Comparison of ENCODE assay signal across 19 mouse cellular contexts in genomic region chr1:177621854-177622590, GRCm38 (mm10).
DNase-seq lines count a peak whose midpoint lies in the region; ATAC-seq lines count a peak whose summit lies in the region.
"Had no signal": no experiment of that assay in that cellular context is flagged by ENCODE, and none has a peak within 500 bp of the region (broad histone marks: within the 10 kb centered on the region; RNA-seq: fewer than 3 reads in every experiment).

No protein-coding gene starts in this region.

- no peaks in the 10 kb centered on the region for H3K36me3 ChIP-seq in midbrain, embryonic 12.5 days
- H3K36me3 ChIP-seq in midbrain, embryonic 14.5 days (ENCODE audit: control insufficient read depth, insufficient read depth, low read length): no peaks in the 10 kb centered on the region
- H3K36me3 ChIP-seq in hindbrain, embryonic 13.5 days: no peaks in the 10 kb centered on the region
- H3K36me3 ChIP-seq: intestine, embryonic 15.5 days had no signal

- no peak overlapping the region for H3K4me3 ChIP-seq in midbrain, embryonic 12.5 days
- H3K4me3 ChIP-seq in midbrain, embryonic 14.5 days (replicated peaks; ENCODE audit: low read depth, low read length): no peak overlapping the region
- no peak overlapping the region for H3K4me3 ChIP-seq in hindbrain, embryonic 13.5 days
- H3K4me3 ChIP-seq: gastrocnemius, adult 2 months; intestine, embryonic 15.5 days had no signal

- H3K9me3 ChIP-seq in midbrain, embryonic 12.5 days: no peaks in the 10 kb centered on the region
- H3K9me3 ChIP-seq in midbrain, embryonic 14.5 days (ENCODE audit: control insufficient read depth, low read length): no peaks in the 10 kb centered on the region
- H3K9me3 ChIP-seq in hindbrain, embryonic 13.5 days: no peaks in the 10 kb centered on the region
- H3K9me3 ChIP-seq: intestine, embryonic 15.5 days had no signal

- no peak overlapping the region for H3K9ac ChIP-seq in midbrain, embryonic 12.5 days (replicated peaks)
- H3K9ac ChIP-seq in midbrain, embryonic 14.5 days (replicated peaks; ENCODE audit: low read length): no peak overlapping the region
- H3K9ac ChIP-seq in hindbrain, embryonic 13.5 days: no peak overlapping the region
- H3K9ac ChIP-seq: intestine, embryonic 15.5 days; lung, embryonic 14.5 days had no signal

- 65% methylated on average over 17 of the region's 17 CpGs for WGBS in midbrain, embryonic 12.5 days
- 55% methylated on average over 17 of the region's 17 CpGs for WGBS in midbrain, embryonic 14.5 days
- WGBS in hindbrain, embryonic 13.5 days: 38% methylated on average over 17 of the region's 17 CpGs

- peaks cover 18% of the 10 kb centered on the region for H3K4me1 ChIP-seq in midbrain, embryonic 12.5 days
- no peaks in the 10 kb centered on the region for H3K4me1 ChIP-seq in midbrain, embryonic 14.5 days (ENCODE audit: control insufficient read depth, insufficient read depth, low read length)
- H3K4me1 ChIP-seq in hindbrain, embryonic 13.5 days (replicated peaks): peaks cover 17% of the 10 kb centered on the region

- H3K4me2 ChIP-seq in midbrain, embryonic 12.5 days (replicated peaks): no peak overlapping the region
- H3K4me2 ChIP-seq in midbrain, embryonic 14.5 days (ENCODE audit: low read length): no peak overlapping the region
- no peak overlapping the region for H3K4me2 ChIP-seq in hindbrain, embryonic 13.5 days
- H3K4me2 ChIP-seq: intestine, embryonic 15.5 days; lung, embryonic 14.5 days had no signal

- no peaks in the 10 kb centered on the region for H3K27me3 ChIP-seq in midbrain, embryonic 12.5 days
- H3K27me3 ChIP-seq in midbrain, embryonic 14.5 days (ENCODE audit: control insufficient read depth, insufficient read depth, low read length): no peaks in the 10 kb centered on the region
- H3K27me3 ChIP-seq in hindbrain, embryonic 13.5 days: no peaks in the 10 kb centered on the region
- H3K27me3 ChIP-seq: CH12.LX; intestine, embryonic 15.5 days had no signal

- intact Hi-C loops in heart, postnatal 25 days (cut with DNase I): no loop called here

- ATAC-seq in cerebellum, adult (ENCODE audit: insufficient number of reproducible peaks, low FRiP score, low TSS enrichment): no peak
- ATAC-seq in midbrain, embryonic 12.5 days (ENCODE audit: low FRiP score, low read depth): peak; percentile 31; the same call in 1 of the 2 replicates
- no peak for ATAC-seq in midbrain, embryonic 14.5 days (ENCODE audit: low FRiP score, low TSS enrichment)
- peak; percentile 50 for ATAC-seq in hindbrain, embryonic 13.5 days (ENCODE audit: low FRiP score)
- ATAC-seq: activated CD4-positive, CD25-positive, alpha-beta regulatory T cell, adult 4 months had no signal

- H3K27ac ChIP-seq in midbrain, embryonic 12.5 days (replicated peaks): no peak overlapping the region
- H3K27ac ChIP-seq in midbrain, embryonic 14.5 days (replicated peaks; ENCODE audit: low read depth, low read length): no peak overlapping the region
- H3K27ac ChIP-seq in hindbrain, embryonic 13.5 days: no peak overlapping the region
- H3K27ac ChIP-seq: intestine, embryonic 15.5 days had no signal

- peak; percentile 41 for DNase-seq in cerebellum, adult 9-11 months
- no peak for DNase-seq in midbrain, embryonic 14.5 days
- peak; percentile 84 for DNase-seq in retina, postnatal 1 day
- DNase-seq in lung, adult 18-20 months: no peak
- DNase-seq in heart, postnatal 25 days (ENCODE audit: low spot score): no peak
- DNase-seq: adrenal gland, postnatal 36 days; gastrocnemius, adult 2 months; heart, adult 18-20 months; kidney, postnatal 10 days; liver; lung, embryonic 14.5 days; right cerebral cortex, postnatal 14 days; thymus, postnatal 4 days had no signal

Comparison
In these comparisons a context has a peak if more than half of its experiments do, and no peak if none do; other contexts are left out.
1. ATAC-seq: peak in midbrain, embryonic 12.5 days (single experiment) and hindbrain, embryonic 13.5 days (single experiment); none in cerebellum, adult (single experiment) and midbrain, embryonic 14.5 days (single experiment).
2. DNase-seq: peak in cerebellum, adult 9-11 months (single experiment) and retina, postnatal 1 day (single experiment); none in midbrain, embryonic 14.5 days (single experiment), lung, adult 18-20 months (0 of 2) and heart, postnatal 25 days (single experiment).